ENCODE assay signal across 18 mouse cellular contexts in the genomic region with DNA sequence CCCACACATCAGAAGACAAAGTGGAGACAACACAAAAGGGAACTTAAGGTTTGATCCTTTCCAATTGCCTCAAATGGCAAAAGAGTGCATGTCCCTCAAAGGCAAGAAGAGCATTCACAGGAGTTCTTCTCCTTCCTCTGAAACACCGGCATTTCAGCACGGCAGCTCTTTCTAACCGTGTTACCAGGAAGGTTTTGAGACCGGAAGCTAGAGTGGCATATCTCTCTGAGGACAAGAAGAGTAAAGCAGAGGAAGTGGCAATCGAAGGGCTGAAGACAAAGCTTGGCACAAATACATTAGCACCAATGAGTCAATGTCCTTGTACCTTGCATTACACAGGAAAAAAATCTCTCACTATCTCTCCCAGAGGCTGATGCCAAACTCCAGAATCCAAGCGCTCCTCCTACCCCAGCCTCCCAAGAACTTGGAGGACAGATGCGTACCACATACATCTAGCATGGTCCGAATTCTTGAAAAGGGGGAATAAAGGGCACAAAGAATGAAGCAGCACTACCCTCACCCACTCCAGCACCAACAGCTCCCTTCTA. TPM values are rescaled to one million over a fixed set of nuclear protein-coding genes. Genes with fewer than 3 reads are reported as not detected.
DNase-seq lines count a peak whose midpoint lies in the region; ATAC-seq lines count a peak whose summit lies in the region.
"Had no signal": no experiment of that assay in that cellular context is flagged by ENCODE, and none has a peak within 500 bp of the region (broad histone marks: within the 10 kb centered on the region; RNA-seq: fewer than 3 reads in every experiment).

No protein-coding gene starts in this region.

- 61% methylated on average over 8 of the region's 8 CpGs for WGBS in heart, embryonic 12.5 days

- no peak overlapping the region for H3K4me3 ChIP-seq in heart, embryonic 12.5 days
- H3K4me3 ChIP-seq in megakaryocyte, embryonic 14.5 days (replicated peaks): peak overlapping the region; percentile 80
- H3K4me3 ChIP-seq: forebrain, embryonic 13.5 days; heart, embryonic 13.5 days; limb, embryonic 13.5 days; myocyte had no signal

- H3K4me2 ChIP-seq in heart, embryonic 12.5 days: no peak overlapping the region
- H3K4me2 ChIP-seq: forebrain, embryonic 13.5 days; heart, embryonic 13.5 days; limb, embryonic 13.5 days had no signal

- peak; percentile 13 to 29 for DNase-seq in heart, adult 18-20 months
- DNase-seq in 416B (ENCODE audit: low read depth): peak; percentile 68
- no peak for DNase-seq in embryo, embryonic 10 days (ENCODE audit: low spot score)
- DNase-seq in frontal cortex, postnatal 36 days (ENCODE audit: low spot score in 2 of 2): no peak
- no peak for DNase-seq in ovary, adult 18-20 months (ENCODE audit: low spot score)
- DNase-seq: cerebellum, postnatal 36 days; kidney, adult 8-10 months; kidney, postnatal 4 days; right cerebral cortex, postnatal 4 days had no signal

- peaks cover 25% of the 10 kb centered on the region for H3K4me1 ChIP-seq in heart, embryonic 12.5 days (replicated peaks)
- H3K4me1 ChIP-seq in megakaryocyte, embryonic 14.5 days: peaks cover 79% of the 10 kb centered on the region

- H3K9ac ChIP-seq in heart, embryonic 12.5 days: no peak overlapping the region
- H3K9ac ChIP-seq: forebrain, embryonic 13.5 days; heart, embryonic 13.5 days; limb, embryonic 13.5 days had no signal

- no peaks in the 10 kb centered on the region for H3K9me3 ChIP-seq in heart, embryonic 12.5 days (replicated peaks)
- H3K9me3 ChIP-seq in megakaryocyte, embryonic 14.5 days: no peaks in the 10 kb centered on the region
- H3K9me3 ChIP-seq: forebrain, embryonic 13.5 days; heart, embryonic 13.5 days; limb, embryonic 13.5 days had no signal

- H3K36me3 ChIP-seq in heart, embryonic 12.5 days: no peaks in the 10 kb centered on the region
- peaks cover 13% of the 10 kb centered on the region for H3K36me3 ChIP-seq in megakaryocyte, embryonic 14.5 days (replicated peaks; ENCODE audit: low read length)
- H3K36me3 ChIP-seq: heart, embryonic 13.5 days; limb, embryonic 13.5 days had no signal

- H3K27ac ChIP-seq in heart, embryonic 12.5 days (ENCODE audit: poor library complexity, severe bottlenecking): no peak overlapping the region
- H3K27ac ChIP-seq: forebrain, embryonic 13.5 days; heart, embryonic 13.5 days; limb, embryonic 13.5 days; stomach, postnatal 0 days had no signal

- no peaks in the 10 kb centered on the region for H3K27me3 ChIP-seq in heart, embryonic 12.5 days (replicated peaks)
- H3K27me3 ChIP-seq in megakaryocyte, embryonic 14.5 days (replicated peaks): no peaks in the 10 kb centered on the region
- H3K27me3 ChIP-seq: heart, embryonic 13.5 days; limb, embryonic 13.5 days had no signal

- no peak for ATAC-seq in heart, embryonic 12.5 days (ENCODE audit: insufficient number of reproducible peaks, low FRiP score)
- peak; percentile 29 for ATAC-seq in activated CD4-positive, CD25-positive, alpha-beta regulatory T cell, adult 4 months
- ATAC-seq: forebrain, embryonic 13.5 days; lung, postnatal 0 days had no signal

RNA-seq across cellular contexts. Expression of gene Jak1, which starts 4.3 kb away (rescaled TPM):
- total RNA-seq in heart, adult 18-20 months (2021): 100 to 1,000 TPM in 1 of 2 experiments, 10 to 100 TPM in 1; 91.2 to 102 TPM
- 69.1 and 77.0 TPM in 2 replicates for polyA plus RNA-seq in heart, embryonic 12.5 days (2016; fragmentation: Nextera tagmentation; extraction: Ambion mirVana)
- 100 to 1,000 TPM; 332 to 339 TPM for polyA plus RNA-seq in activated CD4-positive, CD25-positive, alpha-beta regulatory T cell, adult 4 months (2017; shearing (Covaris generic))
- 60.1 and 80.6 TPM in 2 replicates for polyA plus RNA-seq in megakaryocyte, embryonic 14.5 days (2012; ENCODE audit: insufficient read depth, low replicate concordance)

Comparison
In these comparisons a context has a peak if more than half of its experiments do, and no peak if none do; other contexts are left out.
1. DNase-seq: peak in heart, adult 18-20 months (2 of 2) and 416B (single experiment); none in embryo, embryonic 10 days (single experiment), frontal cortex, postnatal 36 days (0 of 2) and ovary, adult 18-20 months (single experiment).